Mouse (Mus musculus): ENCODE results near the gene Cpne1.

GRCm38 (mm10) chr2:156134161-156134560, 22.4 kb upstream of the Cpne1 start:
- TF ChIP-seq CTCF (IDR thresholded peaks at IDR 0.05; ENCODE audit: control insufficient read depth, insufficient read depth, insufficient replicate concordance, low read depth, low read length): no peak
- no peak for TF ChIP-seq POLR2A (IDR thresholded peaks at IDR 0.05; ENCODE audit: control insufficient read depth, low read depth, low read length)

All from testis, adult 2 months (tissue).